Mouse (Mus musculus): ENCODE data around the gene Cfap44.
"Not testable (repeated sequence)": the region's sequence is repeated elsewhere in the genome, so short reads cannot be mapped to it uniquely, and the experiment has no call there.

Cfap44 gene

DNA sequence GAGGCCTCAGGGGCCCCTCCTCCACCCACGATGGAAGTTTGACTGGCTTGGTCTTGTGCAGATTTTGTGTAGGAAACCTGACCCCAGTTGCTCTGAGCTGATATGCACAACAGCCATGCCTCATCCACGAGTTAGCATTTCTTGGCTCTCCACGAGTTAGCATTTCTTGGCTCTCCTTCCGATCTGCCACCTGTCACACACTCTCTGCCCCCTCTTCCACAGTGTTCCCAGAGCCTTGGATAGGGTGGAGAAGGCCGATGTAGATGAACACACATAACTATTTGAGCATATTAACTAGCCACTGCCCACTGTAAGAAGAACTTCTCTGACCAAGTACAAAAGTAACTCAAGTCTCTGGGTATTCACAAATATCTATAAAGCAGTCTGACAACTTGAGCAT, 33.9 kb downstream of the Cfap44 start:
- no peak for DNase-seq (ENCODE audit: low spot score in 2 of 2)

- DNase-seq (ENCODE audit: low spot score in 2 of 2), result no peak
Measured at GRCm38 (mm10) chr16:44430021-44430420, 35.4 kb downstream of the Cfap44 start.

GRCm38 (mm10) chr16:44434931-44435330, 40.3 kb downstream of the Cfap44 start:
- DNase-seq (ENCODE audit: low spot score in 2 of 2), result no peak

GRCm38 (mm10) chr16:44435481-44435880, 40.9 kb downstream of the Cfap44 start:
- DNase-seq (ENCODE audit: low spot score in 2 of 2), result no peak

GRCm38 (mm10) chr16:44441913-44442312, 47.3 kb downstream of the Cfap44 start:
- DNase-seq (ENCODE audit: low spot score in 2 of 2), result not testable (repeated sequence)

DNA sequence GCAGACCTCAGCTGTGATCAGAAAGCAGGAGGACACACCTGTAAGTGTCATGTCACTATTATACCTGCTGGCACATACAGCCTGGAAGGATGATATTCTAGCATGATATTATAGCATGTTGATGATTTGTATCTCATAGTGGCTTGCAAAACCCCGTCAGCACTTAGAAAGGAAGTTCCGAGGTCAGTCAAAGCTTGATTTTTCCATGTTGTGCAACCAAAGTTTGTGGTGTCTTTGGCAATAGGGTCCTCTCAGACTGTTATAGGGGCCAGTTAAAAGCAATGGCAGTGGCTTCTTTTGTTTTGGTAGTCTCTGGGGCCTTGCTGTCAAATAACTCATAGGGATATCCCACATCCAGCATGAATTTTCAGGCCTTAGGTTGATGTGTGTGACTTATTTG, 63.3 kb downstream of the Cfap44 start:
- DNase-seq (ENCODE audit: low spot score in 2 of 2), result no peak

- no peak for DNase-seq (ENCODE audit: low spot score in 2 of 2)
Measured at GRCm38 (mm10) chr16:44458826-44459225, 64.2 kb downstream of the Cfap44 start.

- DNase-seq (ENCODE audit: low spot score in 2 of 2), result no peak
Measured at GRCm38 (mm10) chr16:44460922-44461321, 66.3 kb downstream of the Cfap44 start.

DNA sequence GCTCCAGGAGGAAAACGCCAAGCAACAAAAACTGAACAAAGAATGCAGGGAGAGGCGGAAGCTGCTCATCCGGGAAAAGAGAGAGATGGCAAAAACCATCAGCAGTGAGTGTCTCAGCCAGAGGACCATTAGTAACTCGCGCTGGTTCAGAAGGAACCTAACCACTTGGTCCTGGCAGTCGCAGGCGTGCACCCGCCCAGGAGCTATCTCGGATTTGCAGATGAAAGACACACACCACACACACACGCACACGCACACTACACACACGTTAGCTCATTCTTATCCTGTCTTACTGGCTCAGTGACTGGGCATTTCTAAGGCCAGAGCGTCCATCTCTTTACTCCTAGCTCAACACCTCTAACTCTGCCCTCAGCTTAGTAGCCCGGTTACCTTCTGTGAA, 80.7 kb downstream of the Cfap44 start:
- no peak for DNase-seq (ENCODE audit: low spot score in 2 of 2)

GRCm38 (mm10) chr16:44475682-44476375, 81.2 kb downstream of the Cfap44 start:
- no peak for DNase-seq (ENCODE audit: low spot score in 2 of 2)

DNA sequence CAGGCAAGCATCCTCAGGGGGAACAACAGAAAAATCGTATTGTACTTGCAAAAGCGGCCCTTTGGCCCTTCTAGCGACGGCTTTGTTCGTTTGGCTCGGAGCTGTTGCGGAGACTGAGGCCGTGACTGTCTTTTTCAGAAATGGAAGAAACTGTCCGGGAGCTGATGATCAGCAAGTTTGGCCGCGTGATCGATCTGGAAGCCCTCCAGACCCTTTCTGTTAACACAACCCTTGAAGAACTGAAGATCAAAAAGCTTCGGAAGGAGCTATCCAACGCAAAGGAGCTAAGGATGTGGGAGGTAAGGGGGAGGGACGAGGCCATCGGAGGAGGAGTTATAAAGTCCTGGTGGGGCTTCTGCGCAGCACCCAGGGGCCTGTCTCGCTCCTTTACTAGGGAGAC, 84.2 kb downstream of the Cfap44 start:
- DNase-seq (ENCODE audit: low spot score in 2 of 2), result no peak

- DNase-seq (ENCODE audit: low spot score in 2 of 2), result no peak
Measured at GRCm38 (mm10) chr16:44479852-44480251, 85.3 kb downstream of the Cfap44 start.

GRCm38 (mm10) chr16:44480616-44481015, 86.0 kb downstream of the Cfap44 start:
- DNase-seq (ENCODE audit: low spot score in 2 of 2), result no peak

DNA sequence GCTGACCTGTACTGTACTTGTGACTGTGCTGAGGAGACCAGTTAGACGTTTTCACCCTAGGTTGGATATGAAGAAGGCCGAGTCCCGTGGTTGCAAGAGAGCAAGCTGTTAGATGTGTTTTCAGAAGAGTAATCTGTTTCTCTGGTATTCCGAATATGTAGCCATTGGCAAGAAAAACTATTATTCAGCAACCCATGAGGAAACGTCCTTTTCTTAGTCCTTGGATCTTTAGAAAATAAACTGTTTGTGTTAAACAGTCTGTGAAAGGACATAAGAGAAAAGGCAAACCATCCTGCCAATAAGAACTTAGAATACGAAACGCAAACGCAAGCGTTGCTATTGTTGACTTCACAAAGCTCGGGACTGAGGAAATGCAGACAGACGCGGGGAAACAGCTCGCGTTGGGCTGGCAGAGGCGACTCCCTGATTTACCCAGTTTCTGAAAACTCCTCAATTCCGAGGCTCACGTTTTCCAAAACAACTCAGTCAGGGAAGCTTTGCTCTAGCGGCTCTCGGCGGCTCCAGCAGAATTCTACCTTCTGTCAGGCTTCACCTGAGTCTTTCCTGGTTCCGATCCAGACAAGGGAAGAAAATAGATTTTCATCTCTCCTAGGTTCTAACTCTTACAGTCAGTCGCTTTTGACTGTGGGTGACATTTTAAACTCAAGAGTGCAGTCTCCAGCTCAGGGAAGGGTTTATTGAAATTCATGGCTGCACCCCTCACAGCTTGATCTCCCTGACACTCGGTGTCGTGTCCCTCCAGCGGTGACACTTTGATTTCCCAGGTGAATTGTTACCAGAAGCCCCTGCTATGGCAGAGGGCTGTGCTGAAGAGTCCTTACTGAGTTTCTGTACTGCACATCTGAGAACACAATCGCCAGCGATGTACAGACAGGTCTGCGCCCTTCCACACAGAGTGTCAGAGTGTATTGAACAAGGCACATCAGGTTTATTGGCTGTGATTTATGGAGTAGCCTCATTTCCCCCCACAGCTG, 87.3 kb downstream of the Cfap44 start:
- DNase-seq (ENCODE audit: low spot score in 2 of 2), result no peak

- DNase-seq (ENCODE audit: low spot score in 2 of 2), result peak in 1 of 2 experiments; percentile 53
Measured at GRCm38 (mm10) chr16:44484079-44484478, 89.5 kb downstream of the Cfap44 start.

DNA sequence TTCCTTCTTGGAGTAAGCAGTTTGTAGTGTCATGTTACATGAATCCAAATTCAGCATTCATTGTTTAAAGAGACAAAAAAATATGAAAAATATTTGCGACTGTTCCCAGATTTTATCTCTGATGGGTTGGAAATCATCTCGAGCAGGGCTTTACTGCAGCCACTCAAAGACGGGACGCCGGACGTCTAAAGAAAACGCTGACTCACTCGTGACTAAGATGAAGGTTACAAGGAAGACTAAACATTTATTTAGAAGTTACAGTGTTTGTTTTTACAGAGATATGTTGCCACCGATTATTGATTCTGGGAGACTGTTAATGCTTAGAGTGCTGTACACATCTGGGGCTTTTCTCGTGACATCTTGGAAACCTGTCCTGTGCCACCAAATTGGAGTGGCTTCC, 90.2 kb downstream of the Cfap44 start:
- no peak for DNase-seq (ENCODE audit: low spot score in 2 of 2)

DNA sequence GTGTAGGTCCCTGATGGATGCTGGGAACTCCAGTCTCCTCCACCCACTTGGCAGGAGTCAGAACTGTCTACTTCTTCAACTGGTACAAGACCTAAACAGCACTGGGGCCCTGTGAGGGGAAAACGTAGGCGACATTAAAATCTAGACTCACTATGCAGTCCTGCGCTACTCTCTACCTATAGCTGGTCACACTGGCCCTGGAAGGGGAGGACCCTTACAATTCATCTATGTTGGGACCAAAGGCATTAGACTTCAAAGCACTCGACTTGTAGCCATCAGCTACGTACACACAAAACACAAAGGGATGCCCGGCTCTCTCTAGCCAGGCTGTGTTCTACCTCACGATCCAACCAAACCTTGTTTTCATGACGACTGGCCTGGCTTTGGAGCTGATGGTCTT, 91.1 kb downstream of the Cfap44 start:
- DNase-seq (ENCODE audit: low spot score in 2 of 2), result no peak

- DNase-seq (ENCODE audit: low spot score in 2 of 2), result no peak
Measured at GRCm38 (mm10) chr16:44486612-44487011, 92.0 kb downstream of the Cfap44 start.

DNA sequence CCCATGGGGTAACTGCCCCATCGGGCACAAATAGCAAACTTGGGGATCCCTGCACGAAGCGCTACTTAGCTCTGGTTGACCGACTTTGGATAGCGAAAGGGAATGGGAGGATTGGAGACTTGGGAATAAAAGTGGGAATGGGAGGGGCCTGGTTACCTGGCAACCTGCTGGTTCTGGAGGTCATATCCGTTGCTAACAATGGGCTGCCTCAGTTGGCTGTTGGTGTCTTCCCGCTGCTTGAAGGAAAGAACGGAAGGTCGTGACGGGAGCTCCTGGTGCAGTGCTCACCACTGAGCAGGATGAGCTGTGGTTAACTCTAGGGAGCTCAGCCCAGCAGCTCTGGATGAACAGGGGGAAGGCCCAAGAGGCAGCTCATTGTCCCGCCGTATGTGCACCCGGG, 92.6 kb downstream of the Cfap44 start:
- no peak for DNase-seq (ENCODE audit: low spot score in 2 of 2)

- no peak for DNase-seq (ENCODE audit: low spot score in 2 of 2)
Measured at GRCm38 (mm10) chr16:44491051-44491450, 96.5 kb downstream of the Cfap44 start.

DNA sequence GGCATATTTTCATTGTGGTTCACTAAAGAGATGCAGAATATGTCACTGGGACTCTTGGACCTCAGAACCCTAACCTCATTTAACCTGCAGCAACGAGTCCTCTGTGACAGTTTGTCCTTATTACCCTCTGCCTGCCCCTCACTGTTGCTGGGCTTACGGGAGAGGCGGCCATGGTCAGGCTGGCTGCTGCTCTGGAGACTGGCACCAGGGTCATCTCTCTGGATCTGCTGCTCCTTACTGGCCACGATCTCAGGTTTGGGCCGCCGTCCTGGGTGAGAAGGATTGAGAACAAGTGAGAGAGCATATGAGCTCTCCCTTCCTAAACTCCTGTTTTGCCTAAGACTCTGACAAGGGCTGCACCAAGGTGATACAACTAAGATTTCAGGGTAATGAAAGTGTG, 97.6 kb downstream of the Cfap44 start:
- no peak for DNase-seq (ENCODE audit: low spot score in 2 of 2)

- no peak for DNase-seq (ENCODE audit: low spot score in 2 of 2)
Measured at GRCm38 (mm10) chr16:44492706-44493105, 98.1 kb downstream of the Cfap44 start.

DNA sequence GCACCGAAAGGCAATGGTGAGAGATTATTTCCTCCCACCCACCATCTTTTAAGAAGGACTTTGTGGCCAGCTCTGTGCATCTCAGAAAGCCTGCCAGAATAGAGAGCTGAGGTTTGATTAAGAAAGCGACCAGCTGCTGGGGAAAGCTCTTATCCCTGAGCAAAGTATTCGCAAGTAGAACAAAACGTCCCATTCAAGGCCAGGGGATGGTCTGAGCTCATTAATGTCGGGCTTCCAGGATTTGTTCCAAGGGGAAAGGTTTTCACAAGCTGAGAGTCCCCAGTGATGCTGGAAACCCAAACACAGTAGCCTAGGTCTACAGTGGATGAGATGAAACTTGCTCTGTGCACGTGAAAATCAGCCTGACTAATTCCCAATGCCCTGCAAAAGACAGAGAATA, 99.3 kb downstream of the Cfap44 start:
- no peak for DNase-seq (ENCODE audit: low spot score in 2 of 2)

Data from spleen, postnatal 14 days (tissue).